Mouse (Mus musculus) G1E (cell line): ENCODE data around the gene Cox18. TPM values are rescaled to one million over a fixed set of nuclear protein-coding genes. Genes with fewer than 3 reads are reported as not detected.

Experiments
- ATAC-seq: 2 replicates; pipeline ENCODE4 v1.8.0; 2016; ENCODE audit warnings: mild to moderate bottlenecking; ENCODE audit not compliant: insufficient number of reproducible peaks, poor library complexity, low FRiP score, severe bottlenecking; ENCODE audit errors: extremely low read depth
- DNase-seq: peaks from one replicate; pipeline ENCODE4 v3.0.0; 2012; ENCODE audit warnings: low spot score
- H3K27me3 ChIP-seq: 2 replicates; pipeline ENCODE4 v1.6.1; 2012; ENCODE audit warnings: mild to moderate bottlenecking, low read length, inconsistent platforms; ENCODE audit not compliant: insufficient read depth
- H3K36me3 ChIP-seq: replicated peaks from 2 replicates; pipeline ENCODE3; 2012; ENCODE audit warnings: mild to moderate bottlenecking, inconsistent platforms
- H3K4me1 ChIP-seq: 2 replicates; pipeline ENCODE4 v1.6.1; 2012; ENCODE audit warnings: low read depth, low read length, inconsistent platforms, mixed read lengths; ENCODE audit not compliant: insufficient read depth
- H3K4me3 ChIP-seq: 2 replicates; pipeline ENCODE4 v1.5.1; 2012; ENCODE audit warnings: low read depth, mild to moderate bottlenecking, inconsistent platforms, low read length, moderate library complexity, mixed read lengths
- H3K9me3 ChIP-seq: replicated peaks from 2 replicates; pipeline ENCODE4 v1.6.1; 2012; ENCODE audit warnings: inconsistent platforms
- CTCF ChIP-seq: IDR thresholded peaks from 2 replicates; pipeline ENCODE4 v1.5.1; 2012; ENCODE audit warnings: low read depth, low read length, inconsistent platforms, mixed read lengths
- GATA1 ChIP-seq: IDR thresholded peaks from 2 replicates; pipeline ENCODE4 v1.6.1; 2012; ENCODE audit warnings: borderline replicate concordance, low read length, inconsistent platforms, mixed read lengths
- GATA2 ChIP-seq: IDR thresholded peaks from 2 replicates; pipeline ENCODE4 v1.6.1; 2012; ENCODE audit warnings: low read depth, low read length, inconsistent platforms, borderline replicate concordance
- POLR2AphosphoS5 ChIP-seq: IDR thresholded peaks from 2 replicates; pipeline ENCODE4 v1.6.1; 2012; ENCODE audit warnings: low read depth, low read length, inconsistent platforms; ENCODE audit not compliant: insufficient replicate concordance
- TAL1 ChIP-seq: conservative IDR thresholded peaks from 2 replicates; pipeline ENCODE4 v1.6.1; 2012; ENCODE audit warnings: low read depth, low read length, inconsistent platforms, mixed read lengths
- polyA plus RNA-seq: library from polyadenylated mRNA; stranded (reverse); fragments of >175 nt; gene quantifications from 2 replicates; pipeline ENCODE4 v1.2.3, GENCODE M21; 2012
- total RNA-seq, 2 experiments: library from RNA; stranded (forward) in 1 of 2; stranded (reverse) in 1 of 2; fragments of 200-1000 nt in 1 of 2; fragments of >200 nt in 1 of 2; fragmentation: Nextera tagmentation in 1 of 2; gene quantifications; 2 replicates each; pipeline ENCODE4 v1.2.3; 2014 to 2017

Cox18 gene
- total and polyA plus RNA-seq, 3 experiments = 27.9 to 66.0 (median 58.3) TPM

DNA sequence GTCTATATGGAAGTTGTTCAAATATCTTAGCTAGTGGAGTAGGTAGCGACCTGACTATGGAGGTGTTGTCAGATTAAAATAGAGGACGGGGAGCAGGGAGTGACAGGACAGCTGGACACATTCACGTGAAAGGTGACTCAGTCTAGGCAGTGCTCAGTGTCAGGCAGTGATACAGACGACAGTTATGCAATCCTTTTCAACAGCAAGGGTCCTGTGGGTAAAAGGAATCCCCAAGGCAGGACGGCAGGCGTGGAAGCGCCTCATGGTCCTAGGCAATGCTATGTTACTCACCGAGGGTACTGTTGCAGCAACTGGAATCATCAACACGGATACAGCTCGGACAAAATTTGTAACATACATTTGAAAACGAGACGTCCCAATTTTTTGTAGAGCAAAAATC, 6.6 kb downstream of the Cox18 start:
- peaks cover 92% of the 10 kb centered on the region for H3K36me3 ChIP-seq
- DNase-seq = no peak
- H3K27me3 ChIP-seq = no peaks in the 10 kb centered on the region
- ATAC-seq = no peak
- TF ChIP-seq CTCF (no peak), GATA2 (no peak), TAL1 (no peak), GATA1 (no peak), POLR2AphosphoS5 (no peak)
- peaks cover 4% of the 10 kb centered on the region; the same call in 1 of the 2 replicates for H3K4me1 ChIP-seq
- H3K9me3 ChIP-seq = no peaks in the 10 kb centered on the region
- no peak overlapping the region for H3K4me3 ChIP-seq

DNA sequence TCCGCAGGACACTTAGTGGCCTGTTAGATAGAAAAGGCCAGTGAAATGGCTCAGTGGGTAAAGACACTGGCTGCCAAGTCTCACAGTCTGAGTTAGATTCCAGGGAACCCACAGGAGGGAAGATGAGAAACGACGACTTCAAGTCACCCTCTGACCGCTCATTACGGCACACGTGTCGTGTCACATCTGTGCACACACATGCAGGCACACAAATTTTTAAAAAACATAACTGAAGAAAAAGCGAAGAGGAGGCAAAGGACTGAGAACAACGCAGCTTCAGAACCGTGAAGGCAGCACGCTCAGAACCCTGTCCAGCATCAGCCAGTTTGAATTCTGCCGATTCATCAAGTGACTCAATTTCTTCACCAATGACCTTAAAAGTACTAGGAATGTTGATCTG, 10.4 kb downstream of the Cox18 start:
- DNase-seq (no peak), ATAC-seq (no peak)
- Histone ChIP-seq H3K36me3 (peaks cover 55% of the 10 kb centered on the region), H3K9me3 (no peaks in the 10 kb centered on the region), H3K4me1 (no peaks in the 10 kb centered on the region), H3K4me3 (no peak overlapping the region), H3K27me3 (no peaks in the 10 kb centered on the region)
- TF ChIP-seq TAL1 (no peak), GATA2 (no peak), CTCF (no peak), POLR2AphosphoS5 (no peak), GATA1 (no peak)

DNA sequence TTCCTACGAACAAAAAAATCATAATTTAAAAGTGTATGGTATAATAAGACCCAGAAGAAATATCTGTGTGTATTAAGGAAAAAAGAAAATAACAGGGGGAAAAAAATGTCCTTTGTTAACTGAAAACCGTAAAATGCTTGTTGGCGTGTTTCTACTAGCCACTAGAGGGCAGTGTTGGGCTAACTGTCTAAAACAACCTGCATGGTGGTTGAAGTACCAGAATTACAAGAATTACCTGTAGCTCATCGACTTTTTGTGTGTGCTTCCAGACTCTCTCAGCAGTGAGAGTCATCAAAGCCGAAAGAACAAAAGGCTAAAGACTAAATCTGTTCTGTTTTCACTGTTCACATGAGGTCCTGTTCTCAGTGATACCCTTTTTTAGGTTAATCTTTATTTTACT, 20.6 kb downstream of the Cox18 start:
- DNase-seq = peak; percentile 19
- H3K27me3 ChIP-seq = peaks cover 13% of the 10 kb centered on the region
- ATAC-seq = no peak
- no peaks in the 10 kb centered on the region for H3K9me3 ChIP-seq
- H3K36me3 ChIP-seq = no peaks in the 10 kb centered on the region
- no peaks in the 10 kb centered on the region for H3K4me1 ChIP-seq
- no peak for TF ChIP-seq POLR2AphosphoS5
- peak; percentile 66 for TF ChIP-seq CTCF
- H3K4me3 ChIP-seq = no peak overlapping the region

DNA sequence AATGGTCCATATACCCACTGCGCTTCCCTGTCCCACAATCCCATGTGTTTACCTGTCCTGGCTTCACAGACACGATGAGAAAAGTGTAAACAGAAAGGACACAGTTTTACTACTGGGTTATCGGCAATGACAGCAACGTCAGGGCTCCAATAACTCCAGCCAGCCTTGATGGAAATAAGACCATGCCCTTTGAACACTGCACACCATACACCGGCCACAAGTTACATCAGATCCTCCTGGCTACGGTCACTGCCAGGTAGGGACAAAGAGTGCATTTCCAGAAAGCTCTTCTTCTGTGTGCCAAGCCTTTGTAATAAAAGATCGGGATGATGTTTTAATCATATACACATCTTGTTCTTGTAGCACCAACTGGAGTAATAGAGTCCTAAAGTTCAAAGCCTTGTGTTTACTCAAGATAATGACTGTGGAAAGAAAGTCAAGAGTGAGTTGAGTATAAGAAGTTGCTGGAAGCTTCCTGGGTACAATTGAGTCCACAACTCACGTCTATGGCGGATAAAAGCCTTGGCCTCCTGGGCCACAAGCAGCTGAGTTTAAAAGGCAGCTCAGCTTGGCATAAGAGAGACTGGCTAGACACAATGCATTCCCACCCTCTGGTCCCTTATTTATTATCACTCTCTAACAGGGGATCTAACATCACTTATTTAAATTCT, 21.2 kb downstream of the Cox18 start:
- Histone ChIP-seq H3K4me3 (no peak overlapping the region), H3K9me3 (no peaks in the 10 kb centered on the region), H3K36me3 (no peaks in the 10 kb centered on the region), H3K4me1 (no peaks in the 10 kb centered on the region), H3K27me3 (peaks cover 13% of the 10 kb centered on the region)
- ATAC-seq = no peak
- no peak for DNase-seq
- TF ChIP-seq GATA2 (no peak), GATA1 (no peak)

DNA sequence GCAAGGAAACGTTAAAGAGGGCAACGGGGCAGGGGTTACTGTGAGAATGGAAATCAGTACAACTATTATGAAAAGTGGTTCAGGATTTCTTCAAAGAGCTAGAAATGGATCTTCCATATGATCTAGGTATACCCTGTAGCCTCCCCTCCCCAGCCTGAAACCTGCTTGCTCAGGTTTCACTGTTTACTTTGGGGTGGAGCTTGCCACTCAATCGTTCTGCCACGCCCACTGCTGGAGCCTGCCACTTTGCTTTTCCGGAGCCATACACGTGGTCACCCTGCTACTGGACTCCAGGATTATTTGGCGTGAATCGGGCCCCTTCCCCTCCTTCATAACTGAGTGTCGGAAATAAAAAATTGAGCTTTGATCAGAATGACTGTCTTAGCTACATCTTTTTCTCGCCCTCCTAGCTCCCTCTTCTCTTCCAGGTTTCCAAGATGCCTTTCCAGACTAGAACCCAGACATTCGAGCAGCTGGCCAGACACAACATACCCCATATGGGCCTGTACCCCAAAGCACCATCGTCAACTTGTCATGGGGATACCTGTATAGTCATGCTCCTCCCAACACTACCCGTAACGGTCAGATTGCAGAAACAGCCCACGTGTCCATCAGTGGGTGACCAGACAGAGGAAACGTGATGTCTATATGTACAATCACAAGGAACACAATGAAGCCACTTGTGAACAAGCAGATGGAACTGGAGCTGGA, 23.7 kb downstream of the Cox18 start:
- Histone ChIP-seq H3K4me1 (no peaks in the 10 kb centered on the region), H3K36me3 (no peaks in the 10 kb centered on the region), H3K4me3 (no peak overlapping the region), H3K27me3 (peaks cover 11% of the 10 kb centered on the region), H3K9me3 (no peaks in the 10 kb centered on the region)
- DNase-seq (no peak), ATAC-seq (no peak)
- no peak for TF ChIP-seq POLR2AphosphoS5
- no peak for TF ChIP-seq CTCF
- no peak for TF ChIP-seq TAL1
- no peak for TF ChIP-seq GATA1
- TF ChIP-seq GATA2 = no peak

DNA sequence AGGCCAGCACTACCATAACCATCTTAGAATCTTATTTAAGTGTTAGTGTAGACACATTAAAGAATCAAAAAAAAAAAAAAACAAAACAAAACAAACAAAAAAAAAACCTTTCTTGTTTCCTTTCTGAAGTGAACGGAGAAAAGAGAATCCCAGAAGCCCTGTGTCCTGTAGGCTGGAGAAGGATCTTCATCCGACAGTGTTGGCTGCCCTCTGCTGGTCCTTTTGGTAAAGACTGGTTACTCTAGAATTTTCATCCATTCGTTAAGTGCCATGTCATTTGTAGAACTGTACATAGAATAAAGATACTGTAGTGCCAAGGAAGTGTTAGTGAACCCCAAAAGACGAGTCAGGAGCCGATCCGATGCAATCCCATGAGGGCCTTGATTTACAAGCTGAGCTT, 29.0 kb downstream of the Cox18 start:
- ATAC-seq (0 out of 2 replicates have a peak, but pooled peaks have one; percentile 15), DNase-seq (no peak)
- no peaks in the 10 kb centered on the region for H3K4me1 ChIP-seq
- TF ChIP-seq TAL1 (no peak), GATA2 (no peak), GATA1 (no peak), CTCF (no peak), POLR2AphosphoS5 (no peak)
- no peaks in the 10 kb centered on the region for H3K27me3 ChIP-seq
- no peak overlapping the region for H3K4me3 ChIP-seq
- H3K36me3 ChIP-seq = no peaks in the 10 kb centered on the region
- no peaks in the 10 kb centered on the region for H3K9me3 ChIP-seq
